Mouse (Mus musculus) small intestine, adult 2 months (tissue): Measurements from ENCODE around the gene Gatm. TPM values are rescaled to one million over a fixed set of nuclear protein-coding genes. Genes with fewer than 3 reads are reported as not detected.

Source experiments
- H3K27ac ChIP-seq: fragments of 200-500 bp; 2 replicates; pipeline ENCODE4 v1.5.1; 2012; ENCODE audit warnings: low read depth, low read length, control low read depth, inconsistent platforms; ENCODE audit not compliant: insufficient read depth
- H3K27me3 ChIP-seq: fragments of 200-500 bp; 2 replicates; pipeline ENCODE4 v1.6.1; 2012; ENCODE audit warnings: mild to moderate bottlenecking, moderate library complexity, low read length, inconsistent platforms; ENCODE audit not compliant: control insufficient read depth, insufficient read depth
- H3K36me3 ChIP-seq: fragments of 200-500 bp; 2 replicates; pipeline ENCODE4 v1.6.1; 2012; ENCODE audit warnings: mild to moderate bottlenecking, low read length, control low read depth, inconsistent platforms; ENCODE audit not compliant: control insufficient read depth, insufficient read depth
- H3K4me1 ChIP-seq: fragments of 200-500 bp; 2 replicates; pipeline ENCODE4 v1.6.1; 2012; ENCODE audit warnings: low read length, inconsistent platforms, mixed read lengths; ENCODE audit not compliant: control insufficient read depth, insufficient read depth, insufficient read length
- H3K4me3 ChIP-seq: fragments of 200-500 bp; 2 replicates; pipeline ENCODE4 v1.5.1; 2012; ENCODE audit warnings: low read depth, mild to moderate bottlenecking, control low read depth, inconsistent platforms, low read length, moderate library complexity
- CTCF ChIP-seq: fragments of 200-500 bp; IDR thresholded peaks from 2 replicates; pipeline ENCODE4 v1.5.1; 2012; ENCODE audit warnings: low read depth, mild to moderate bottlenecking, control low read depth, inconsistent platforms, low read length, moderate library complexity, mixed read lengths; ENCODE audit not compliant: insufficient replicate concordance, insufficient read length; ENCODE audit errors: extremely low read depth
- POLR2A ChIP-seq: fragments of 200-500 bp; IDR thresholded peaks from 2 replicates; pipeline ENCODE4 v1.6.1; 2012; ENCODE audit warnings: low read depth, mild to moderate bottlenecking, control low read depth, inconsistent platforms, low read length, moderate library complexity
- WGBS: fragments of 180-500 bp; shearing (Covaris S2); methylation state at CpG from one replicate; pipeline ENCODE4 v1.1.7; 2018; 5-methylcytosine and 5-hydroxymethylcytosine counted together
- polyA plus RNA-seq: library from polyadenylated mRNA; depleted of rRNA; stranded (reverse); fragments of >200 nt; gene quantifications from 2 replicates; pipeline ENCODE4 v1.2.3, GENCODE M21; 2012

Gene Gatm
- polyA plus RNA-seq, 1 experiment = 2.0 TPM

- TF ChIP-seq POLR2A (no peak), CTCF (peak; percentile 87; the same call in 1 of the 2 replicates)
- 0% methylated on average over 7 of the region's 7 CpGs for WGBS
Measured at GRCm38 (mm10) chr2:122628976-122629375, 17.9 kb upstream of the Gatm start.

GRCm38 (mm10) chr2:122625930-122626329, 14.8 kb upstream of the Gatm start:
- Histone ChIP-seq H3K27ac (no peak overlapping the region), H3K4me3 (no peak overlapping the region), H3K4me1 (no peaks in the 10 kb centered on the region), H3K36me3 (no peaks in the 10 kb centered on the region), H3K27me3 (no peaks in the 10 kb centered on the region)
- no peak for TF ChIP-seq CTCF
- TF ChIP-seq POLR2A = no peak
- WGBS = 48% methylated on average over 7 of the region's 7 CpGs

More at GRCm38 (mm10) chr2:122628976-122629375, 17.9 kb upstream of the Gatm start:
- Histone ChIP-seq H3K27me3 (no peaks in the 10 kb centered on the region), H3K36me3 (peaks cover 8% of the 10 kb centered on the region), H3K4me3 (no peak overlapping the region), H3K4me1 (peaks cover 3% of the 10 kb centered on the region; the same call in 1 of the 2 replicates), H3K27ac (no peak overlapping the region)

GRCm38 (mm10) chr2:122621337-122622110, 10.4 kb upstream of the Gatm start:
- Histone ChIP-seq H3K4me1 (no peaks in the 10 kb centered on the region), H3K27me3 (no peaks in the 10 kb centered on the region), H3K27ac (no peak overlapping the region), H3K36me3 (no peaks in the 10 kb centered on the region), H3K4me3 (no peak overlapping the region)
- no peak for TF ChIP-seq POLR2A
- no peak for TF ChIP-seq CTCF
- 78% methylated on average over 9 of the region's 9 CpGs for WGBS

- Histone ChIP-seq H3K4me1 (no peaks in the 10 kb centered on the region), H3K27me3 (no peaks in the 10 kb centered on the region), H3K4me3 (no peak overlapping the region), H3K27ac (no peak overlapping the region), H3K36me3 (no peaks in the 10 kb centered on the region)
- TF ChIP-seq CTCF (no peak), POLR2A (no peak)
- 52% methylated on average over 4 of the region's 4 CpGs for WGBS
Measured at GRCm38 (mm10) chr2:122618719-122619118, 7.6 kb upstream of the Gatm start.

GRCm38 (mm10) chr2:122617792-122618191, 6.7 kb upstream of the Gatm start:
- 84% methylated on average over 6 of the region's 6 CpGs for WGBS
- Histone ChIP-seq H3K4me1 (no peaks in the 10 kb centered on the region), H3K27ac (no peak overlapping the region), H3K36me3 (no peaks in the 10 kb centered on the region), H3K27me3 (no peaks in the 10 kb centered on the region), H3K4me3 (no peak overlapping the region)
- no peak for TF ChIP-seq CTCF
- TF ChIP-seq POLR2A = no peak

GRCm38 (mm10) chr2:122616237-122616636, 5.1 kb upstream of the Gatm start:
- 80% methylated on average over 6 of the region's 6 CpGs for WGBS
- Histone ChIP-seq H3K27me3 (no peaks in the 10 kb centered on the region), H3K4me3 (no peak overlapping the region), H3K4me1 (no peaks in the 10 kb centered on the region), H3K27ac (no peak overlapping the region), H3K36me3 (no peaks in the 10 kb centered on the region)
- no peak for TF ChIP-seq CTCF

- TF ChIP-seq POLR2A = no peak
- TF ChIP-seq CTCF = no peak
- Histone ChIP-seq H3K27me3 (no peaks in the 10 kb centered on the region), H3K4me3 (peak overlapping the region; percentile 66; the same call in 1 of the 2 replicates), H3K36me3 (no peaks in the 10 kb centered on the region), H3K4me1 (peaks cover 4% of the 10 kb centered on the region; the same call in 1 of the 2 replicates), H3K27ac (no peak overlapping the region)
- 95% methylated on average over 4 of the region's 4 CpGs for WGBS
Measured at GRCm38 (mm10) chr2:122611654-122611973, 511 bp upstream of the Gatm start.
